Mouse (Mus musculus) thymus, adult 2 months (tissue): ENCODE data around the gene Btk. TPM values are rescaled to one million over a fixed set of nuclear protein-coding genes. Genes with fewer than 3 reads are reported as not detected.
"Not testable (repeated sequence)": the region's sequence is repeated elsewhere in the genome, so short reads cannot be mapped to it uniquely, and the experiment has no call there.

Experiments used
- DNase-seq: peaks from one replicate; pipeline ENCODE4 v3.0.0; 2021
- H3K27ac ChIP-seq: fragments of 200-500 bp; 2 replicates; pipeline ENCODE4 v1.5.1; 2012; ENCODE audit warnings: low read length, control low read depth; ENCODE audit not compliant: control insufficient read depth, insufficient read depth
- H3K27me3 ChIP-seq: fragments of 200-500 bp; 2 replicates; pipeline ENCODE4 v1.6.1; 2012; ENCODE audit warnings: mild to moderate bottlenecking, low read length, moderate library complexity, mixed read lengths; ENCODE audit not compliant: control insufficient read depth, insufficient read depth
- H3K36me3 ChIP-seq: fragments of 200-500 bp; 2 replicates; pipeline ENCODE4 v1.6.1; 2012; ENCODE audit warnings: mild to moderate bottlenecking, low read length, moderate library complexity; ENCODE audit not compliant: control insufficient read depth, insufficient read depth
- H3K4me1 ChIP-seq: fragments of 200-500 bp; replicated peaks from 2 replicates; pipeline ENCODE4 v1.6.1; 2012; ENCODE audit warnings: low read length; ENCODE audit not compliant: control insufficient read depth, insufficient read depth
- H3K4me3 ChIP-seq: fragments of 200-500 bp; 2 replicates; pipeline ENCODE4 v1.5.1; 2012; ENCODE audit warnings: mild to moderate bottlenecking, low read length, control low read depth, moderate library complexity; ENCODE audit not compliant: control insufficient read depth, insufficient read depth
- CTCF ChIP-seq: fragments of 200-500 bp; IDR thresholded peaks from 2 replicates; pipeline ENCODE4 v1.5.1; 2012; ENCODE audit warnings: mild to moderate bottlenecking, control low read depth, low read length, moderate library complexity, borderline replicate concordance; ENCODE audit not compliant: control insufficient read depth, poor library complexity, insufficient read depth; ENCODE audit errors: extremely low read depth
- POLR2A ChIP-seq: fragments of 200-500 bp; IDR thresholded peaks from 2 replicates; pipeline ENCODE4 v1.6.1; 2012; ENCODE audit warnings: mild to moderate bottlenecking, low read length, control low read depth, moderate library complexity; ENCODE audit not compliant: control insufficient read depth, poor library complexity, insufficient read depth; ENCODE audit errors: extremely low read depth
- WGBS: fragments of 180-500 bp; shearing (Covaris S2); methylation state at CpG from one replicate; pipeline ENCODE4 v1.1.7; 2018; 5-methylcytosine and 5-hydroxymethylcytosine counted together
- polyA plus RNA-seq: library from polyadenylated mRNA; depleted of rRNA; stranded (reverse); fragments of >200 nt; gene quantifications from 2 replicates; pipeline ENCODE4 v1.2.3, GENCODE M21; 2012

The Btk gene
- polyA plus RNA-seq, 1 experiment, result 1.5 TPM

DNA sequence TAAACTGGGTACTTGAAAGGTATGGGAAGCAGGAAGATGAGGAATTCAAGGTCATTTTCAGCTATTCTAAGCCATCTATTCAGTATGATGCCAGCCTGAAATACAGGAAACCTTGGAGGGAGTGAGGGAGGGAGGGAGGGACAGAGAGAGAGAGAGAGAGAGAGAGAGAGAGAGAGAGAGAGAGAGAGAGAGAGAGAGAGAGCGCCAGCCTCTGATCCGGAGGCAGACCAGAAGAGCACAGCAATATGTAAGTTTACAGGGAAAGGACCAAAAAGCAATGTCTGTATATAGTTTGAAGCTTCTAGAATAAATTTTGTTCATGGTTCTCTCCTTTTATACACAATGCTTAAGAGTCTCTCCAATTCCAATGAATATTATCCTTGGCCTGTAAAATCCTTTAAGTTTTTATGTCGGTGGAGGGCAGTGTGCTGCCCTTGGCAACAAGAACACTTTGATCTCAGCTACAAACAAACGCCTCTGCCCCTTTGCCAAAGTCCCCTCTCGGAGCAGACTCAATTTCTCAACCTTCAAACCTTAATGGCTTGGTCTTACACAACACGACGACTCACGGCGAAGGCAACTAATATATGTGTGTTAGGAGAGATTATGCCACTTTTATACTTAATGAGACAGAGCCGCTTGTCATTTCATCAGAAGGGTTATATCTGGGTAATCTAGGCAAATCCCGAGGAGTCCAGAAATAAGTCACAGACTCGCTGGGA lies 42.8 kb downstream of the Btk start:
- H3K27me3 ChIP-seq, result no peaks in the 10 kb centered on the region
- H3K4me3 ChIP-seq, result peak overlapping the region; percentile 98
- no peaks in the 10 kb centered on the region for H3K36me3 ChIP-seq
- DNase-seq, result no peak
- TF ChIP-seq CTCF, result no peak
- no peak for TF ChIP-seq POLR2A
- 2% methylated on average over 12 of the region's 12 CpGs for WGBS
- H3K27ac ChIP-seq, result no peak overlapping the region
- peaks cover 2% of the 10 kb centered on the region for H3K4me1 ChIP-seq

DNA sequence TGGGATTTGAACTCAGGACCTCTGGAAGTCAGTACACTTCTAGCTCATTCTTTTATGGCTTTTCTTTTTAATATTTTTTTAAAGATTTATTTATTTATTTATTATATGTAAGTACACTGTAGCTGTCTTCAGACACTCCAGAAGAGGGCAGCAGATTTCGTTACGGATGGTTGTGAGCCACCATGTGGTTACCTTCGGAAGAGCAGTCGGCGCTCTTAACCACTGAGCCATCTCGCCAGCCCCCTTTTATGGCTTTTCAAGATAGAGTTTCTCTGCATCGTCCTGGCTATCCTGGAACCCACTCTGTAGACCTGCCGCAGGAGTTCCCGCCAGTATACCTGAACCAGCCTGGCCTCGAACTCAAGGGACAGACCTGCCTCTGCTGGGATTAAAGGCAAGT lies 43.6 kb downstream of the Btk start:
- H3K27me3 ChIP-seq, H3K4me3 ChIP-seq, H3K27ac ChIP-seq, H3K36me3 ChIP-seq, H3K4me1 ChIP-seq: not testable (repeated sequence)
- DNase-seq, result peak; percentile 9
- 45% methylated on average over 10 of the region's 10 CpGs for WGBS

DNA sequence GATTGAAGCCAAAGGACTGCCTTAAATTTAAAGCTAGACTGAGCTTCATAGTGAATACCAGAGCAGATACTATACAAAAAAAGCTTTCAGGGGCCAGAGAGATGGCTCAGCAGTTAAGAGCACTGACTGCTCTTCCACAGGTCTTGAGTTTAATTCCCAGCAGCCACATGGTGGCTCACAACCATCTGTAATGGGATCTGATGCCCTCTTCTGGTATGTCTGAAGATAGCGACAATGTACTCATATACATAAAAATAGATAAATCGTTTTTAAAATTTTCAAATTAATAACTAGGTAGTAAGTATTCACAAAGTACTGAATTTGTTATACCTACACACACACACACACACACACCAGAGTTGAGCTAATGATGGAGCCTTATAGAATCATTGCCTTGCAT lies 50.0 kb downstream of the Btk start:
- no peak for DNase-seq
- no peak overlapping the region for H3K4me3 ChIP-seq
- WGBS, result 91% methylated on average over 2 of the region's 2 CpGs
- no peaks in the 10 kb centered on the region for H3K36me3 ChIP-seq
- no peak overlapping the region for H3K27ac ChIP-seq
- no peak for TF ChIP-seq CTCF
- TF ChIP-seq POLR2A, result no peak
- no peaks in the 10 kb centered on the region for H3K4me1 ChIP-seq
- no peaks in the 10 kb centered on the region for H3K27me3 ChIP-seq

DNA sequence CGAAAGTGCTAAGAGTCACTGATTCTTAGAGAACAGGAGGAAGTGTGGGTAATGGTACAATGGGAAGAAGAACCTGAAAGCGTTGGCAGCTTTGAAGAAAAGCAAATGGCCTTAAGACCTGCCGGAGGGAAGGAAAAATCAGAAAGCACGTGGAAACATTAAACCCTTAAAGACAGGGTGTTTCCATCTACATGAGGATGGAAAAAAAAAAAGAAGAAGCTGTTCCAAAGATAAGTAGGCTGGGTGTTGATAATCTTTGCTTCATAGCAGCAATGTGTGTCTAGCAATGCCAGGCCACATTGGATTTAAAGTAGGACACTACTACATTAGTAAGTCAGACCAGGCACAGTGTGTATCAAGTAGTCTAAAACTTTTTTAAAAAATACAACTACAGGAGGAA lies 58.1 kb downstream of the Btk start:
- 91% methylated on average over 4 of the region's 4 CpGs for WGBS
- TF ChIP-seq CTCF (no peak), POLR2A (no peak)
- Histone ChIP-seq H3K27me3 (no peaks in the 10 kb centered on the region), H3K4me3 (no peak overlapping the region), H3K4me1 (no peaks in the 10 kb centered on the region), H3K36me3 (no peaks in the 10 kb centered on the region), H3K27ac (no peak overlapping the region)
- DNase-seq, result no peak

DNA sequence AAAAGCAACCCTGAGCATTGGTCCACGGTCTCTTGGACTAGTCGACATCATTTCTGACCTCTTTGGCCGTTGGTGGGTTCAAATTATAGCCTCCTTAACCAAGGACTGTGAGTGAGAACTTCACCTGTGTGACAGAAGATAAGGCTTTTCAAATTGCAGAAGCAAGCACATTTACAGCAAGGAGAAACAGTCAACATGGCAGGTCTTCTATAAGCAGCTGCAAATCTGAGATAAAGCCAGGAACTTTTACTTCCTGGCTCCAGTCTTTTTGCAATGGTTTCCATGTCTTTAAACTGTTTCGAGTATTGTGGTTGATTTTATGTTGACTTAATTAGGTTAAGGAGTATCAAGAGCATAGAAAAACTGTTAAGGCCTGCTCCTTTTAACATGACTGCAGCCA lies 59.6 kb downstream of the Btk start:
- H3K27ac ChIP-seq, result no peak overlapping the region
- WGBS, result 69% methylated on average over 4 of the region's 4 CpGs
- no peaks in the 10 kb centered on the region for H3K27me3 ChIP-seq

DNA sequence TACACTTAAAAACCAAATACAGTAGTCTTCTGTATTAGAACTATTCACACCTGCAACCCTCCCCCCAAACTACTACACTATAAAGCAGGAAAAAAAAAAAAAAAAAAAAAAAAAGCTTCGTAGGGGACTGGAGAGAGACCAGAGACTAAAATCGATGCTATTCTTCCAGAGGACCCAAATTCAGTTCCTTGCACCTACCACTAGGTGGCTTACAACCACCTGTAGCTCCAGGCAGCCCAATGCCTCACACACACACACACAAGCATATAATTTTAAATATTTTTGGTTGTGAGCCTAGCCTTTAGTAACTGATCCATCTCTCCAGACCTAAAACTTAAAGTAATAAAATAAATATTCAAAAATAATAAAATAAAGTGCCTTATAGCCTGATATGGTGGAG lies 73.9 kb downstream of the Btk start:
- Histone ChIP-seq H3K36me3 (no peaks in the 10 kb centered on the region), H3K27ac (no peak overlapping the region), H3K4me3 (no peak overlapping the region), H3K27me3 (no peaks in the 10 kb centered on the region), H3K4me1 (no peaks in the 10 kb centered on the region)
- DNase-seq, result no peak
- 13% methylated on average over 2 of the region's 2 CpGs for WGBS
- no peak for TF ChIP-seq POLR2A

More for the DNA sequence above, 59.6 kb downstream of the Btk start:
- H3K4me1 ChIP-seq, result no peaks in the 10 kb centered on the region
- no peak overlapping the region for H3K4me3 ChIP-seq
- H3K36me3 ChIP-seq, result no peaks in the 10 kb centered on the region
- no peak for TF ChIP-seq POLR2A
- TF ChIP-seq CTCF, result no peak
- no peak for DNase-seq

DNA sequence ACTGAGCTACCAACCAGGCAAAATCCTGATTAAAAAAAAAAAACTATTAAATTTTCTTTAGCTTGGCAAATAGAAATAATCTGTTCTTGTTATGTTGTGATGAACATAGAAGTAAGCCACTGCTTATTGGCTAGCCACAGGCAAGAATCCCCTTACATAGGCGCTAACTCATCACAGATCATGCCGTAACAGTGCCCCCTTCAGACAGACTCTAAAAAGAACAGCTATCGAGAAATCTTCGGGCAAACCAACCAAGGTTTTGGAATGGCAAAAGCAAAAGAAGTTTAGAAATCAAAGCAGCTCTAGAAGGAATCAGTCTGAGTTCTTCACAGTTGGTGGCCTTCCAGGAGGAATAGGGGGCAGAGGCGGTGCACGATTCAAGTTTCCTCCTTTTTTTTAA lies 75.4 kb downstream of the Btk start:
- TF ChIP-seq CTCF (no peak), POLR2A (no peak)
- 88% methylated on average over 6 of the region's 6 CpGs for WGBS
- DNase-seq, result no peak

More for the DNA sequence above, 75.4 kb downstream of the Btk start:
- no peak overlapping the region for H3K27ac ChIP-seq
- H3K36me3 ChIP-seq, result no peaks in the 10 kb centered on the region
- no peak overlapping the region for H3K4me3 ChIP-seq
- no peaks in the 10 kb centered on the region for H3K27me3 ChIP-seq
- H3K4me1 ChIP-seq, result no peaks in the 10 kb centered on the region
